In the genomic region with DNA sequence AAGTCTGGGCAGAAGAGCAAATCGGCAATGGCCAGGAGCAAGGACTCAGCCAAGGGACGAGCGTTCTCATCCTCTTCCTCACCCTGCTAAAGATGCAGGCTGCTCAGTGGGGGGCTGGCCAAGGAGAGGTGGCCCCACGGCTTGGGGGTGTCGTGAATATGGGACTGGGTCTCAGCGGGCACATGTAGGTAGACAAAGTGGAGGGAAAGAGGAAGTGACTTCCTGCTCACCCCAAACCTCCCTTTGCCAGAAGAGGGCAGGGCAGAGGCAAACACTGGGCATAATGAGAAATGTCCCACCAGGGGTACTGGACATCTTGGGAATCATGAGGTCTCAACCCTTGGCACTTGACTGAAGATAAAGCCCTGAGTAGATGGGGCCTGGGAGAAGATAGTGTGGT, we compare ENCODE assay signal across 10 mouse cellular contexts. TPM values are rescaled to one million over a fixed set of nuclear protein-coding genes. Genes with fewer than 3 reads are reported as not detected.
DNase-seq lines count a peak whose midpoint lies in the region; ATAC-seq lines count a peak whose summit lies in the region.
"Had no signal": no experiment of that assay in that cellular context is flagged by ENCODE, and none has a peak within 500 bp of the region (broad histone marks: within the 10 kb centered on the region; RNA-seq: fewer than 3 reads in every experiment).

No protein-coding gene starts in this region.

- no peak for DNase-seq in heart, adult 11 months
- peak; percentile 63 for DNase-seq in A20 (ENCODE audit: low read depth, low spot score)
- no peak for DNase-seq in urinary bladder, postnatal 25 days (ENCODE audit: low spot score)
- no peak for DNase-seq in layer of hippocampus, adult 8-10 months (ENCODE audit: low spot score in 2 of 2)
- DNase-seq in adrenal gland, postnatal 10 days: no peak

- no peak overlapping the region for H3K4me3 ChIP-seq in heart, embryonic 11.5 days (ENCODE audit: low read depth, low read length)
- H3K4me3 ChIP-seq in midbrain, embryonic 16.5 days (ENCODE audit: low read depth, low read length): no peak overlapping the region

- no peaks in the 10 kb centered on the region for H3K36me3 ChIP-seq in heart, embryonic 11.5 days (ENCODE audit: control insufficient read depth, insufficient read depth, low read length)
- no peaks in the 10 kb centered on the region; the same call in 1 of the 2 replicates for H3K36me3 ChIP-seq in midbrain, embryonic 16.5 days (ENCODE audit: control insufficient read depth, insufficient read depth, low read length)

- H3K27me3 ChIP-seq in heart, embryonic 11.5 days (ENCODE audit: control insufficient read depth, insufficient read depth, low read length): peaks cover 17% of the 10 kb centered on the region
- no peaks in the 10 kb centered on the region for H3K27me3 ChIP-seq in midbrain, embryonic 16.5 days (ENCODE audit: control insufficient read depth, insufficient read depth, low read depth, low read length)

- no peaks in the 10 kb centered on the region; the same call in 1 of the 2 replicates for H3K4me1 ChIP-seq in heart, embryonic 11.5 days (ENCODE audit: control insufficient read depth, insufficient read depth, low read length)
- peaks cover 4% of the 10 kb centered on the region for H3K4me1 ChIP-seq in midbrain, embryonic 16.5 days (ENCODE audit: control insufficient read depth, insufficient read depth, low read length)

- no peak for ATAC-seq in heart, embryonic 11.5 days (replicated peaks; ENCODE audit: insufficient number of reproducible peaks, low FRiP score, low TSS enrichment)
- ATAC-seq in hematopoietic stem cell, adult 5-6 weeks (replicated peaks in 1 of 2; ENCODE audit: insufficient read depth in 1 of 2, low FRiP score in 2 of 2, low TSS enrichment in 1 of 2, low read depth in 1 of 2, poor library complexity in 2 of 2, severe bottlenecking in 2 of 2): peak; percentile 47 to 55; a peak in 3 of 4 replicates
- ATAC-seq in midbrain, embryonic 16.5 days: no peak

- H3K27ac ChIP-seq in heart, embryonic 11.5 days (ENCODE audit: low read depth, low read length): 0 out of 2 replicates have a peak overlapping the region, but pooled peaks have one; percentile 19
- H3K27ac ChIP-seq in midbrain, embryonic 16.5 days (ENCODE audit: low read length): peak overlapping the region; percentile 29; the same call in 1 of the 2 replicates

- H3K4me2 ChIP-seq in heart, embryonic 11.5 days: no peak overlapping the region
- no peak overlapping the region for H3K4me2 ChIP-seq in midbrain, embryonic 16.5 days (ENCODE audit: low read length)

- H3K9me3 ChIP-seq in heart, embryonic 11.5 days (replicated peaks; ENCODE audit: control insufficient read depth, low read length): no peaks in the 10 kb centered on the region
- no peaks in the 10 kb centered on the region for H3K9me3 ChIP-seq in midbrain, embryonic 16.5 days (replicated peaks; ENCODE audit: control insufficient read depth, low read length, poor library complexity, severe bottlenecking)

- WGBS in heart, embryonic 11.5 days (ENCODE audit: insufficient replicate concordance): 65% methylated on average over 6 of the region's 6 CpGs
- 61% methylated on average over 6 of the region's 6 CpGs for WGBS in midbrain, embryonic 16.5 days

- H3K9ac ChIP-seq in heart, embryonic 11.5 days (ENCODE audit: low read depth, low read length): no peak overlapping the region
- H3K9ac ChIP-seq in midbrain, embryonic 16.5 days (ENCODE audit: low read depth, low read length): no peak overlapping the region

RNA-seq across cellular contexts. Expression of gene Hid1, which starts 7.8 kb away (rescaled TPM):
- polyA plus RNA-seq in heart, embryonic 11.5 days (2014; fragmentation: Nextera tagmentation; extraction: Ambion mirVana): 6.2 and 7.8 TPM in 2 replicates
- 2.6 and 7.9 TPM in 2 replicates for total RNA-seq in hematopoietic stem cell, adult 5-6 weeks (2017)
- 68.6 and 75.2 TPM in 2 replicates for polyA plus RNA-seq in midbrain, embryonic 16.5 days (2015; fragmentation: Nextera tagmentation; extraction: Ambion mirVana)
- total RNA-seq in layer of hippocampus, adult 8-10 months (2022): 100 to 1,000 TPM; 104 to 119 (median 117) TPM
- 10 to 100 TPM; 18.7 to 19.8 TPM for total RNA-seq in adrenal gland, postnatal 10 days (2021)

RNA-seq across cellular contexts. Expression of gene Cdr2l, which starts 22.0 kb away (rescaled TPM):
- 6.2 and 7.8 TPM in 2 replicates for polyA plus RNA-seq in heart, embryonic 11.5 days (2014; fragmentation: Nextera tagmentation; extraction: Ambion mirVana)
- total RNA-seq in hematopoietic stem cell, adult 5-6 weeks (2017): 0.05 TPM in 1 of 2 replicates, not detected in the other
- 18.5 and 21.6 TPM in 2 replicates for polyA plus RNA-seq in midbrain, embryonic 16.5 days (2015; fragmentation: Nextera tagmentation; extraction: Ambion mirVana)
- 10 to 100 TPM; 25.7 to 29.6 (median 25.9) TPM for total RNA-seq in layer of hippocampus, adult 8-10 months (2022)
- 10 to 100 TPM; 30.7 to 43.9 TPM for total RNA-seq in adrenal gland, postnatal 10 days (2021)

RNA-seq across cellular contexts. Expression of gene Otop3, which starts 25.2 kb away (rescaled TPM):
- not detected in 2 replicates for polyA plus RNA-seq in heart, embryonic 11.5 days (2014; fragmentation: Nextera tagmentation; extraction: Ambion mirVana)
- total RNA-seq in hematopoietic stem cell, adult 5-6 weeks (2017): not detected in 2 replicates
- 0.78 and 0.80 TPM in 2 replicates for polyA plus RNA-seq in midbrain, embryonic 16.5 days (2015; fragmentation: Nextera tagmentation; extraction: Ambion mirVana)
- under 1 TPM in 2 of 4 experiments, not detected in 2; 0.14 to 0.27 TPM for total RNA-seq in layer of hippocampus, adult 8-10 months (2022)
- total RNA-seq in adrenal gland, postnatal 10 days (2021): under 1 TPM in 1 of 2 experiments, not detected in 1; 0.12 TPM
- total RNA-seq: left cerebral cortex, postnatal 14 days; neutrophil, adult 5-6 weeks had no signal

RNA-seq across cellular contexts. Expression of gene Ush1g, which starts 37.9 kb away (rescaled TPM):
- 0.06 and 0.17 TPM in 2 replicates for polyA plus RNA-seq in heart, embryonic 11.5 days (2014; fragmentation: Nextera tagmentation; extraction: Ambion mirVana)
- not detected in 2 replicates for total RNA-seq in hematopoietic stem cell, adult 5-6 weeks (2017)
- polyA plus RNA-seq in midbrain, embryonic 16.5 days (2015; fragmentation: Nextera tagmentation; extraction: Ambion mirVana): 0.10 and 0.20 TPM in 2 replicates
- total RNA-seq in layer of hippocampus, adult 8-10 months (2022): under 1 TPM; 0.36 to 0.95 (median 0.59) TPM
- total RNA-seq in adrenal gland, postnatal 10 days (2021): under 1 TPM; 0.39 to 1.00 TPM
- total RNA-seq: neutrophil, adult 5-6 weeks had no signal

RNA-seq across cellular contexts. Expression of gene Mrpl58, which starts 43.8 kb away (rescaled TPM):
- polyA plus RNA-seq in heart, embryonic 11.5 days (2014; fragmentation: Nextera tagmentation; extraction: Ambion mirVana): 163 and 177 TPM in 2 replicates
- 48.3 and 67.2 TPM in 2 replicates for total RNA-seq in hematopoietic stem cell, adult 5-6 weeks (2017)
- 173 and 180 TPM in 2 replicates for polyA plus RNA-seq in midbrain, embryonic 16.5 days (2015; fragmentation: Nextera tagmentation; extraction: Ambion mirVana)
- 100 to 1,000 TPM; 100 to 115 (median 105) TPM for total RNA-seq in layer of hippocampus, adult 8-10 months (2022)
- total RNA-seq in adrenal gland, postnatal 10 days (2021): 100 to 1,000 TPM; 147 to 163 TPM

Comparison
In these comparisons a context has a peak if more than half of its experiments do, and no peak if none do; other contexts are left out.
1. ATAC-seq: peak in hematopoietic stem cell, adult 5-6 weeks (2 of 2); none in heart, embryonic 11.5 days (single experiment) and midbrain, embryonic 16.5 days (single experiment).
2. RNA of gene Hid1, which starts 7.8 kb away (total RNA-seq): 104 to 119 TPM in layer of hippocampus, adult 8-10 months; 18.7 to 19.8 TPM in adrenal gland, postnatal 10 days and 2.6 to 7.9 TPM in hematopoietic stem cell, adult 5-6 weeks; every median in the first group is over 4 times any median in the second.
3. RNA of gene Cdr2l, which starts 22.0 kb away (total RNA-seq): 30.7 to 43.9 TPM in adrenal gland, postnatal 10 days and 25.7 to 29.6 TPM in layer of hippocampus, adult 8-10 months; 0.05 TPM in hematopoietic stem cell, adult 5-6 weeks; every median in the first group is over 10 times any median in the second.